Mouse (Mus musculus): Measurements from ENCODE around the gene Klhl28. TPM values are rescaled to one million over a fixed set of nuclear protein-coding genes. Genes with fewer than 3 reads are reported as not detected.

Gene Klhl28
- polyA plus RNA-seq (2012; ENCODE audit: insufficient read depth, low replicate concordance), result 0.25 and 0.27 TPM in 2 replicates

GRCm38 (mm10) chr12:64965124-64966026, at the start of gene Klhl28, which contains the start of gene Togaram1:
Gene Klhl28, minus strand, starts transcription at chr12:64965534.
Gene Togaram1, plus strand, starts transcription at chr12:64965804.
- Histone ChIP-seq H3K27me3 (replicated peaks) (no peaks in the 10 kb centered on the region), H3K4me3 (replicated peaks) (peak within 1 kb of the TSS; percentile 94), H3K9me3 (no peaks in the 10 kb centered on the region), H3K36me3 (replicated peaks; ENCODE audit: low read length) (peaks cover 1% of the 10 kb centered on the region), H3K4me1 (peaks cover 27% of the 10 kb centered on the region)
- TF ChIP-seq GATA1 (IDR thresholded peaks at IDR 0.05; ENCODE audit: borderline replicate concordance, low read length), result no peak
- TF ChIP-seq FLI1 (IDR thresholded peaks at IDR 0.05; ENCODE audit: low read length), result peak; percentile 77

- no peaks in the 10 kb centered on the region for H3K27me3 ChIP-seq (replicated peaks)
- peaks cover 85% of the 10 kb centered on the region for H3K36me3 ChIP-seq (replicated peaks; ENCODE audit: low read length)
- TF ChIP-seq FLI1 (IDR thresholded peaks at IDR 0.05; ENCODE audit: low read length) (no peak), GATA1 (IDR thresholded peaks at IDR 0.05; ENCODE audit: borderline replicate concordance, low read length) (no peak)
- no peaks in the 10 kb centered on the region for H3K4me1 ChIP-seq
- H3K9me3 ChIP-seq, result no peaks in the 10 kb centered on the region
- H3K4me3 ChIP-seq (replicated peaks), result no peak overlapping the region
Observed at GRCm38 (mm10) chr12:65007725-65008124, 42.4 kb upstream of the Klhl28 start.

DNA sequence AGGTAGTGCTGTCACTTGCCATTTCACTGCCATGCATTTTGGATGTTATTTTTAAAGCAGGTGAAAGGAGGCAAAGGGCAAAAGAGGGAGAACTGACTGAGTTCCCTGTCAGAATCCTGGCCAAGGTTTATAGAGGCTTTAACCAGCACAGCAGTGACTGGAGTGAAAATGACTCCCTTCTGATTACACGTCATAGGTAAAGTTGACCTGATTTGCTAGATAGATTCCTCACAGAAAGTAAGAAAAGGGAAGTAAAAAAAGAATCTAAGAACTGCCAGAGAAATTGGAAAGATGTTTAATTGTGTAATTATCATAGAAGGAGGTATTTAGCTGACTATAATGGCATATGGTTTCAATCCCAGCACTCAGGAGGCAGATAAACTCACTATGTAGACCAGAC, 12.2 kb upstream of the Klhl28 start:
- Histone ChIP-seq H3K27me3 (replicated peaks) (no peaks in the 10 kb centered on the region), H3K9me3 (no peaks in the 10 kb centered on the region), H3K4me1 (peaks cover 30% of the 10 kb centered on the region), H3K36me3 (replicated peaks; ENCODE audit: low read length) (peaks cover 59% of the 10 kb centered on the region), H3K4me3 (replicated peaks) (no peak overlapping the region)
- TF ChIP-seq FLI1 (IDR thresholded peaks at IDR 0.05; ENCODE audit: low read length), result no peak

DNA sequence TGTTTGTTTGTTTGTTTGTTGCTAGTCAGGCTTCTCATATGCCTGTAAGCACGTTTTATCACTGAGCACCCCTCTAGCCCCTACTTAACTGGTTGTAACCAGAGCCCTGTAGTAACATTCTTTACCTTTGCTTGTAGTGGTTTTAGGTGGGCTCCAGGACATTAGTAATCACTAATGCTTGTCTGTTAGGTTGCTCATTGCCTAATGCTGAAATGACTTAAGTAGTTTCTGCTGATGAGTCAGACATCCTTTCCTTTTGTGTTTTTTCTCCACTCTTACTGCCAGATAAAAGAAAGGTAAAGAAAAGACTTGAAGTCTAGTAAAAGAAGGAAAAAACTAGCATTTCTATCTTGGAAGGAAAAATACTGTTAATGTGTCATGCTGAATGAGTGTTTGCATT, 10.9 kb upstream of the Klhl28 start:
- TF ChIP-seq GATA1 (IDR thresholded peaks at IDR 0.05; ENCODE audit: borderline replicate concordance, low read length), result no peak
- H3K4me3 ChIP-seq (replicated peaks), result no peak overlapping the region
- H3K36me3 ChIP-seq (replicated peaks; ENCODE audit: low read length), result peaks cover 52% of the 10 kb centered on the region
- H3K9me3 ChIP-seq, result no peaks in the 10 kb centered on the region
- H3K27me3 ChIP-seq (replicated peaks), result no peaks in the 10 kb centered on the region
- H3K4me1 ChIP-seq, result peaks cover 41% of the 10 kb centered on the region

DNA sequence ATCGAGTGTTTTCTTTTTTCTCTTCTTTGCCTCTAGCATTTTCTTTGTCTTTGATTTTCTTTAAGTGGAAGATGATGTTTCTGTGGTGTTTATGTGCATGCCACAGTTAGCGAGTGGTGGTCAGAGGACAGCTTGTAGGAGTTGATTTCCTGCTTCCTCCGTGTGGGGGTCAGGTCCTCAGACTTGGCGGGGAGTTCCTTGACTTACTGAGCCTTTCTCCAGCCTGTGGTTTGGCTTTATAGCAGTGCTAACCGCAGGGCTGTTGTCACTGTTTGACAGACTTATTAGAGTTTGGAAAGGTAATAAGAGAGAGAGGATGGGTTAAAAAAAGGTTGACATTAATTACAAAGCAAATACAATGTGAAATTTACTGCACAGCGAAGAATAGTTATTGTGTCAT, 10.2 kb upstream of the Klhl28 start:
- no peak for TF ChIP-seq GATA1 (IDR thresholded peaks at IDR 0.05; ENCODE audit: borderline replicate concordance, low read length)
- TF ChIP-seq FLI1 (IDR thresholded peaks at IDR 0.05; ENCODE audit: low read length), result no peak
- H3K4me1 ChIP-seq, result peaks cover 47% of the 10 kb centered on the region
- peaks cover 53% of the 10 kb centered on the region for H3K36me3 ChIP-seq (replicated peaks; ENCODE audit: low read length)
- no peaks in the 10 kb centered on the region for H3K27me3 ChIP-seq (replicated peaks)
- no peaks in the 10 kb centered on the region for H3K9me3 ChIP-seq
- H3K4me3 ChIP-seq (replicated peaks), result peak overlapping the region; percentile 85

- peaks cover 60% of the 10 kb centered on the region for H3K4me1 ChIP-seq
- TF ChIP-seq GATA1 (IDR thresholded peaks at IDR 0.05; ENCODE audit: borderline replicate concordance, low read length) (no peak), FLI1 (IDR thresholded peaks at IDR 0.05; ENCODE audit: low read length) (no peak)
- no peaks in the 10 kb centered on the region for H3K27me3 ChIP-seq (replicated peaks)
- no peaks in the 10 kb centered on the region for H3K9me3 ChIP-seq
- H3K36me3 ChIP-seq (replicated peaks; ENCODE audit: low read length), result peaks cover 24% of the 10 kb centered on the region
- peak overlapping the region; percentile 73 for H3K4me3 ChIP-seq (replicated peaks)
Observed at GRCm38 (mm10) chr12:64972063-64972462, 6.7 kb upstream of the Klhl28 start.

- Histone ChIP-seq H3K4me3 (replicated peaks) (peak overlapping the region; percentile 56), H3K4me1 (peaks cover 60% of the 10 kb centered on the region), H3K9me3 (no peaks in the 10 kb centered on the region), H3K27me3 (replicated peaks) (no peaks in the 10 kb centered on the region), H3K36me3 (replicated peaks; ENCODE audit: low read length) (peaks cover 18% of the 10 kb centered on the region)
- no peak for TF ChIP-seq GATA1 (IDR thresholded peaks at IDR 0.05; ENCODE audit: borderline replicate concordance, low read length)
- no peak for TF ChIP-seq FLI1 (IDR thresholded peaks at IDR 0.05; ENCODE audit: low read length)
Observed at GRCm38 (mm10) chr12:64971399-64971798, 6.1 kb upstream of the Klhl28 start.

DNA sequence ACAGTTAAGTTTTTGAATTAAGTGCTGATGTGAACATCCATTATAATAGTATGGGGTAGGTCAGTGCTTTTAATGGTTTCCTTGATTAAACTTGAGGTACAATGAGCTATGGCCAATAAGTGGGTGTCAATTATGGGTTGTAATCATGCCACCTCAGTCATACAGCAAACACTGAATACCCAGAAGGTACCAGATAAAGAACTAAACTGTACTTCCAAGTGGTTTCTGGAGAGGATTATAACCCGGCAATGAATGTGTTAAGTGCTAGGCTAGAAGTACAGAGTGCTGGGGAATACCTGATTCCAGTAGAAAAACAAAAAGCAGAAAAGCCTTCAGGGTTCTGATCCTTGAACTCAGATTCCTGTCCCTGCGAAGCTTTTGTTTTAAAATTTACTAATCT, 2.7 kb upstream of the Klhl28 start:
- H3K4me3 ChIP-seq (replicated peaks), result peak overlapping the region; percentile 94
- peaks cover 44% of the 10 kb centered on the region for H3K4me1 ChIP-seq
- H3K27me3 ChIP-seq (replicated peaks), result no peaks in the 10 kb centered on the region

GRCm38 (mm10) chr12:64967470-64967869, 2.1 kb upstream of the Klhl28 start:
- TF ChIP-seq GATA1 (IDR thresholded peaks at IDR 0.05; ENCODE audit: borderline replicate concordance, low read length), result no peak
- Histone ChIP-seq H3K9me3 (no peaks in the 10 kb centered on the region), H3K27me3 (replicated peaks) (no peaks in the 10 kb centered on the region), H3K4me3 (replicated peaks) (peak overlapping the region; percentile 94), H3K4me1 (peaks cover 46% of the 10 kb centered on the region), H3K36me3 (replicated peaks; ENCODE audit: low read length) (peaks cover 14% of the 10 kb centered on the region)

More for the DNA sequence above, 2.7 kb upstream of the Klhl28 start:
- Histone ChIP-seq H3K36me3 (replicated peaks; ENCODE audit: low read length) (peaks cover 14% of the 10 kb centered on the region), H3K9me3 (no peaks in the 10 kb centered on the region)
- TF ChIP-seq GATA1 (IDR thresholded peaks at IDR 0.05; ENCODE audit: borderline replicate concordance, low read length) (no peak), FLI1 (IDR thresholded peaks at IDR 0.05; ENCODE audit: low read length) (no peak)

- Histone ChIP-seq H3K9me3 (no peaks in the 10 kb centered on the region), H3K27me3 (replicated peaks) (no peaks in the 10 kb centered on the region), H3K4me3 (replicated peaks) (peak overlapping the region; percentile 94), H3K4me1 (peaks cover 40% of the 10 kb centered on the region), H3K36me3 (replicated peaks; ENCODE audit: low read length) (peaks cover 10% of the 10 kb centered on the region)
- TF ChIP-seq FLI1 (IDR thresholded peaks at IDR 0.05; ENCODE audit: low read length), result no peak
- no peak for TF ChIP-seq GATA1 (IDR thresholded peaks at IDR 0.05; ENCODE audit: borderline replicate concordance, low read length)
Observed at GRCm38 (mm10) chr12:64966652-64967435, 1.5 kb upstream of the Klhl28 start.

All from megakaryocyte, embryonic 14.5 days (primary cell).